23 mouse cellular contexts compared by ENCODE assay signal in the genomic region with DNA sequence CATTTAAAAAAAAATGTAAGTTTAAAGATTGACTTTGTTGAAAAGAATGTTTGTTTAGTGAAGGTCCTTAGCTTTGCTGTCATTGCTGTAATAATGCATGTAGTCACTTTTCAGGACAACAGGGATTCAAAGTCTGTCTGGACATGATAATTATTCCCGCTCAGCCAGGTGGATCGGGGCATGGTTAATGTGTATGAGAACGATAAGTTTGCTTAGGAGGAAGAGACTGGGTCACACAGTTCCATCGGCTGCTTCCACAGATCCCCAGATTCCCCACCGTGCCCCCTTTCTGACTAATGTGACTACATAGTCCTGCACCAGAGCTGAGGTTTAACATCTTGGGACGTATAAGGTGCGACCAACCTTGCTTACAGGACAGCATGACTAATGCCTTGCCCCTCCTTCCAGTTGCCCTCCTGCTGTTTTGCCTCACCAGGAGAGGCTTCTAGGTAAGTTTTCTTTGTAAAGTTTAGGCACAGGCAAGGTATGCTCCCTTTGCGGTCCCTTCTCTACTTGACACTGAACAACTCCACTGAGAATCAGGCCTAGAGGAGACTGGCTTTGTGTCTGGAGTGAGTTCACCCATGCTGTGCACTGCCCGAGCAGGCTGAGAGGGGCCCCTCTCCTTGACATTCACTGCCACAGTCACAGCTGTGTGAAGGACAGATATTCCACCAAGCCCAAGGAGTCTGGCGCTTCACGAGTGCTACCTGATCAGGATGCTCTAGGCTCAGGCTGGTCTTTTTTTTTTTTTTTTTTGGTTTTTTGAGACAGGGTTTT. TPM values are rescaled to one million over a fixed set of nuclear protein-coding genes. Genes with fewer than 3 reads are reported as not detected.
A peak's percentile ranks its signal among the peaks of the same experiment; 100 is the strongest.
DNase-seq lines count a peak whose midpoint lies in the region; ATAC-seq and TF ChIP-seq lines count a peak whose summit lies in the region.
"Had no signal": no experiment of that assay in that cellular context is flagged by ENCODE, and none has a peak within 500 bp of the region (broad histone marks: within the 10 kb centered on the region; RNA-seq: fewer than 3 reads in every experiment).

No protein-coding gene starts in this region.

- peak; percentile 89 for DNase-seq in liver, adult 2 months (ENCODE audit: extremely low read depth, low read depth, low spot score)
- peak; percentile 29 to 50 for DNase-seq in kidney, postnatal 4 days
- no peak for DNase-seq in frontal cortex, adult 2 months (ENCODE audit: extremely low spot score in 1 of 2, low spot score in 1 of 2)
- DNase-seq in heart, adult 8-10 months (ENCODE audit: low spot score), result no peak
- DNase-seq: adrenal gland, adult 8-10 months; cerebellum, adult 9-11 months; gastrocnemius, postnatal 25 days; lung, adult 2 months; lung, postnatal 4 days; right cerebral cortex, postnatal 25 days had no signal

- H3K9ac ChIP-seq in liver, adult 2 months (ENCODE audit: low read depth, low read length), result peak overlapping the region; percentile 85
- no peak overlapping the region for H3K9ac ChIP-seq in liver, embryonic 12.5 days
- no peak overlapping the region for H3K9ac ChIP-seq in intestine, embryonic 15.5 days
- H3K9ac ChIP-seq in kidney, embryonic 15.5 days, result no peak overlapping the region
- H3K9ac ChIP-seq in hindbrain, embryonic 13.5 days, result no peak overlapping the region
- H3K9ac ChIP-seq: embryonic facial prominence, embryonic 13.5 days; limb, embryonic 12.5 days had no signal

- ATAC-seq in liver, embryonic 12.5 days, result no peak
- ATAC-seq in intestine, embryonic 15.5 days, result peak; percentile 61
- ATAC-seq in kidney, embryonic 15.5 days (replicated peaks; ENCODE audit: low FRiP score), result 0 out of 2 replicates have a peak, but pooled peaks have one; percentile 46
- ATAC-seq in hindbrain, embryonic 13.5 days (ENCODE audit: low FRiP score), result no peak
- ATAC-seq: forebrain, embryonic 14.5 days had no signal

- no peak for TF ChIP-seq CTCF in liver, adult 2 months (IDR thresholded peaks at IDR 0.05; ENCODE audit: low read depth, low read length)

- H3K36me3 ChIP-seq in liver, adult 2 months (ENCODE audit: control insufficient read depth, insufficient read depth, low read length), result peaks cover 22% of the 10 kb centered on the region
- H3K36me3 ChIP-seq in liver, embryonic 12.5 days, result peaks cover 2% of the 10 kb centered on the region; the same call in 1 of the 2 replicates
- no peaks in the 10 kb centered on the region for H3K36me3 ChIP-seq in intestine, embryonic 15.5 days
- 0 out of 2 replicates have a peak, but pooled peaks cover 4% of the 10 kb centered on the region for H3K36me3 ChIP-seq in kidney, embryonic 15.5 days
- no peaks in the 10 kb centered on the region for H3K36me3 ChIP-seq in hindbrain, embryonic 13.5 days
- H3K36me3 ChIP-seq: embryonic facial prominence, embryonic 13.5 days had no signal

- H3K27ac ChIP-seq in liver, adult 2 months (replicated peaks; ENCODE audit: insufficient read depth, low read depth, low read length), result peak overlapping the region; percentile 96
- no peak overlapping the region for H3K27ac ChIP-seq in liver, embryonic 12.5 days
- no peak overlapping the region for H3K27ac ChIP-seq in intestine, embryonic 15.5 days
- H3K27ac ChIP-seq in kidney, embryonic 15.5 days, result peak overlapping the region; percentile 41; the same call in 1 of the 2 replicates
- H3K27ac ChIP-seq in hindbrain, embryonic 13.5 days, result no peak overlapping the region
- H3K27ac ChIP-seq: embryonic facial prominence, embryonic 13.5 days; hindbrain, embryonic 10.5 days; limb, embryonic 12.5 days had no signal

- no peak overlapping the region for H3K4me2 ChIP-seq in liver, embryonic 12.5 days
- H3K4me2 ChIP-seq in intestine, embryonic 15.5 days (replicated peaks), result 0 out of 2 replicates have a peak overlapping the region, but pooled peaks have one; percentile 9
- H3K4me2 ChIP-seq in kidney, embryonic 15.5 days, result no peak overlapping the region
- H3K4me2 ChIP-seq in hindbrain, embryonic 13.5 days, result no peak overlapping the region
- H3K4me2 ChIP-seq: embryonic facial prominence, embryonic 13.5 days; limb, embryonic 12.5 days had no signal

- peaks cover 19% of the 10 kb centered on the region for H3K4me1 ChIP-seq in liver, adult 2 months (ENCODE audit: control insufficient read depth, insufficient read depth, low read length)
- H3K4me1 ChIP-seq in liver, embryonic 12.5 days, result no peaks in the 10 kb centered on the region
- no peaks in the 10 kb centered on the region for H3K4me1 ChIP-seq in intestine, embryonic 15.5 days (replicated peaks)
- H3K4me1 ChIP-seq in kidney, embryonic 15.5 days, result no peaks in the 10 kb centered on the region
- no peaks in the 10 kb centered on the region for H3K4me1 ChIP-seq in hindbrain, embryonic 13.5 days (replicated peaks)
- H3K4me1 ChIP-seq: embryonic facial prominence, embryonic 13.5 days; hindbrain, embryonic 10.5 days; limb, embryonic 12.5 days had no signal

- peaks cover 38% of the 10 kb centered on the region; the same call in 1 of the 2 replicates for H3K79me2 ChIP-seq in liver, adult 2 months (ENCODE audit: control insufficient read depth, insufficient read depth, low read length)

- no peaks in the 10 kb centered on the region for H3K27me3 ChIP-seq in liver, adult 2 months (ENCODE audit: control insufficient read depth, insufficient read depth, low read length)
- H3K27me3 ChIP-seq in liver, embryonic 12.5 days (replicated peaks), result no peaks in the 10 kb centered on the region
- no peaks in the 10 kb centered on the region for H3K27me3 ChIP-seq in intestine, embryonic 15.5 days (replicated peaks)
- H3K27me3 ChIP-seq in kidney, embryonic 15.5 days, result no peaks in the 10 kb centered on the region
- no peaks in the 10 kb centered on the region for H3K27me3 ChIP-seq in hindbrain, embryonic 13.5 days
- H3K27me3 ChIP-seq: embryonic facial prominence, embryonic 13.5 days; limb, embryonic 12.5 days had no signal

- no peaks in the 10 kb centered on the region for H3K9me3 ChIP-seq in liver, embryonic 12.5 days (replicated peaks)
- no peaks in the 10 kb centered on the region for H3K9me3 ChIP-seq in intestine, embryonic 15.5 days
- no peaks in the 10 kb centered on the region for H3K9me3 ChIP-seq in kidney, embryonic 15.5 days (replicated peaks)
- no peaks in the 10 kb centered on the region for H3K9me3 ChIP-seq in hindbrain, embryonic 13.5 days
- H3K9me3 ChIP-seq: embryonic facial prominence, embryonic 13.5 days; hindbrain, embryonic 10.5 days; limb, embryonic 12.5 days had no signal

- peak overlapping the region; percentile 69 for H3K4me3 ChIP-seq in liver, adult 2 months (ENCODE audit: insufficient read depth, low read depth, low read length)
- no peak overlapping the region for H3K4me3 ChIP-seq in liver, embryonic 12.5 days
- no peak overlapping the region for H3K4me3 ChIP-seq in intestine, embryonic 15.5 days (replicated peaks)
- no peak overlapping the region for H3K4me3 ChIP-seq in kidney, embryonic 15.5 days (replicated peaks)
- no peak overlapping the region for H3K4me3 ChIP-seq in hindbrain, embryonic 13.5 days
- H3K4me3 ChIP-seq: embryonic facial prominence, embryonic 13.5 days; hindbrain, embryonic 10.5 days; limb, embryonic 12.5 days had no signal

- TF ChIP-seq POLR2A in liver, adult 2 months (IDR thresholded peaks at IDR 0.05; ENCODE audit: extremely low read depth, insufficient read depth, low read length), result peak; percentile 43; the same call in 1 of the 2 replicates

- 23% methylated on average over 11 of the region's 11 CpGs for WGBS in liver, adult 2 months
- 71% methylated on average over 11 of the region's 11 CpGs for WGBS in liver, embryonic 12.5 days (ENCODE audit: insufficient replicate concordance)
- WGBS in intestine, embryonic 15.5 days, result 64% methylated on average over 11 of the region's 11 CpGs
- 67% methylated on average over 11 of the region's 11 CpGs for WGBS in kidney, embryonic 15.5 days
- 82% methylated on average over 11 of the region's 11 CpGs for WGBS in hindbrain, embryonic 13.5 days

RNA-seq across cellular contexts. Expression of a gene that starts 2.3 kb away (rescaled TPM):
- total RNA-seq in liver, adult 2 months (2014; rRNA removed), result 389 and 508 TPM in 2 replicates
- 1,193 and 1,387 TPM in 2 replicates for polyA plus RNA-seq in liver, adult 2 months (2012; rRNA removed)
- 0.57 and 0.60 TPM in 2 replicates for polyA plus RNA-seq in liver, embryonic 12.5 days (2016; fragmentation: Nextera tagmentation; extraction: Ambion mirVana)
- polyA plus RNA-seq in intestine, embryonic 15.5 days (2015; fragmentation: Nextera tagmentation; extraction: Ambion mirVana), result 0.36 and 0.47 TPM in 2 replicates
- polyA plus RNA-seq in kidney, embryonic 15.5 days (2015; fragmentation: Nextera tagmentation; extraction: Ambion mirVana), result 0.82 and 0.96 TPM in 2 replicates
- polyA plus RNA-seq in frontal cortex, adult 2 months (2012; rRNA removed), result not detected in 2 replicates
- polyA plus RNA-seq in hindbrain, embryonic 13.5 days (2015; fragmentation: Nextera tagmentation; extraction: Ambion mirVana), result 0.21 and 0.76 TPM in 2 replicates
- not detected for total RNA-seq in heart, adult 8-10 months (2022)
- total RNA-seq: gastrocnemius, postnatal 25 days; layer of hippocampus, postnatal 10 days; left cerebral cortex, adult 8-10 months; midbrain, postnatal 0 days had no signal
- polyA plus RNA-seq: cortical plate, adult 2 months; urinary bladder, adult 2 months had no signal

RNA-seq across cellular contexts. Expression of a gene that starts 20.9 kb away (rescaled TPM):
- total RNA-seq in liver, adult 2 months (2014; rRNA removed), result 232 and 331 TPM in 2 replicates
- polyA plus RNA-seq in liver, adult 2 months (2012; rRNA removed), result 198 and 238 TPM in 2 replicates
- polyA plus RNA-seq in liver, embryonic 12.5 days (2016; fragmentation: Nextera tagmentation; extraction: Ambion mirVana), result 357 and 402 TPM in 2 replicates
- polyA plus RNA-seq in intestine, embryonic 15.5 days (2015; fragmentation: Nextera tagmentation; extraction: Ambion mirVana), result 515 and 607 TPM in 2 replicates
- 593 and 603 TPM in 2 replicates for polyA plus RNA-seq in kidney, embryonic 15.5 days (2015; fragmentation: Nextera tagmentation; extraction: Ambion mirVana)
- polyA plus RNA-seq in frontal cortex, adult 2 months (2012; rRNA removed), result 781 and 888 TPM in 2 replicates
- 479 and 495 TPM in 2 replicates for polyA plus RNA-seq in hindbrain, embryonic 13.5 days (2015; fragmentation: Nextera tagmentation; extraction: Ambion mirVana)
- 100 to 1,000 TPM in 2 of 4 experiments, 10 to 100 TPM in 2; 63.1 to 209 (median 139) TPM for total RNA-seq in heart, adult 8-10 months (2022)

Comparison
In these comparisons a context has a peak if more than half of its experiments do, and no peak if none do; other contexts are left out.
1. H3K27ac ChIP-seq: peak in liver, adult 2 months (single experiment) and kidney, embryonic 15.5 days (single experiment); none in liver, embryonic 12.5 days (single experiment), intestine, embryonic 15.5 days (single experiment) and hindbrain, embryonic 13.5 days (single experiment).
2. RNA of a gene that starts 2.3 kb away (polyA plus RNA-seq): 1,193 to 1,387 TPM in liver, adult 2 months; 0.82 to 0.96 TPM in kidney, embryonic 15.5 days, 0.57 to 0.60 TPM in liver, embryonic 12.5 days, 0.36 to 0.47 TPM in intestine, embryonic 15.5 days, 0.21 to 0.76 TPM in hindbrain, embryonic 13.5 days and not detected in frontal cortex, adult 2 months; every median in the first group is over 100 times any median in the second.
3. DNase-seq: peak in liver, adult 2 months (single experiment) and kidney, postnatal 4 days (2 of 2); none in frontal cortex, adult 2 months (0 of 2) and heart, adult 8-10 months (single experiment).
4. ATAC-seq: peak in intestine, embryonic 15.5 days (single experiment) and kidney, embryonic 15.5 days (single experiment); none in liver, embryonic 12.5 days (single experiment) and hindbrain, embryonic 13.5 days (single experiment).